Mouse (Mus musculus) kidney, adult 2 months (tissue): ENCODE measurements around the gene Ip6k2.

Source experiments
- CTCF ChIP-seq: fragments of 200-500 bp; conservative IDR thresholded peaks from 2 replicates; pipeline ENCODE4 v1.5.1; 2011; ENCODE audit warnings: low read depth, mild to moderate bottlenecking, control low read depth, low read length, moderate library complexity, mixed read lengths; ENCODE audit not compliant: insufficient read depth, insufficient read length
- POLR2A ChIP-seq: fragments of 200-500 bp; IDR thresholded peaks from one replicate; pipeline ENCODE4 v1.6.1; 2011; ENCODE audit warnings: low read depth, low read length, control low read depth

GRCm38 (mm10) chr9:108750616-108751015 lies 33.0 kb upstream of the Ip6k2 start:
- TF ChIP-seq CTCF, result no peak
- TF ChIP-seq POLR2A, result no peak
